Mouse (Mus musculus) central nervous system, embryonic 14 days (tissue): ENCODE data around the gene Ankrd2. TPM values are rescaled to one million over a fixed set of nuclear protein-coding genes. Genes with fewer than 3 reads are reported as not detected.

Experiments
- polyA plus RNA-seq: library from polyadenylated mRNA; depleted of rRNA; stranded (reverse); fragments of >200 nt; gene quantifications from 2 replicates; pipeline ENCODE4 v1.2.3, GENCODE M21; 2012; rRNA removed

Ankrd2 gene
- polyA plus RNA-seq, result 0.23 and 0.68 TPM in 2 replicates

DNA sequence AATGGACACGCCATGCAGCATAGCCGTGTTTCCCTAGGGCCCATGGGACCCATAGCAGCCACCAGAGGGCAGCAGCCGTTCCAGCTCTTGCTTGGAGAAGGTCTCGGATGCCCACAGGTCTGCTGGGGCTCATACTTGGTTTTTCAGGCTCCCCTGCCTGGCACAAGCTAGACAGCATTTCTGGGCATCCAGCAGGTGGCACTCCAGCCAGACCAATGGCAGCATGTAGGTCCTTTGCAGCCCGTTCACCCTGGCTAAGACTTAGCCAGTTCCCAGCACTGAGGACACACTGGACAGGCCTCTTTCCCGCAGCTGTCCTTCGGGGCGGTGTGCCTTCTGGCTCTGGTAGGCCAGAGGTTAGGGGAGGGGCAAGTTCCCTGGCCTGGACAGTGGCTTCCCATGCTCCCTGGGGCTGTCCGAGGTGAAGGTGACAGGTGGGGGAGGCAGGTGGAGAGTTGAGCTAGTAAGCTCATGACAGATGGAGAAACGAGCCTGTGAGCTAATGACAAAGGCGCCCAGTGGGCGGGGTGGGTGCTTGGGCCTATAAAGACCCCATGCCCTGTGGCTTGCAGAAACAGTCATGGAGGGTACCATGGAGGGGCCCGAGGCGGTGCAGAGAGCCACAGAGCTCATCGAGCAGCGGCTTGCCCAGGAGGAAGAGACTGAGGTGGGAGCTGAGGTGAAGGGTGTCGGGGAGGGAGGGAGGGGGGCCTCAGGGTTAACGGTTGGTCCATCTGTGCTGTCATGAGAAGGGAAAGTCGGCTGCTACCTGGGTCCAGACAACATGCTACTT, at the start of gene Ankrd2:
Gene Ankrd2, plus strand, starts transcription at position 545 of the 793 bp plus-strand sequence.

DNA sequence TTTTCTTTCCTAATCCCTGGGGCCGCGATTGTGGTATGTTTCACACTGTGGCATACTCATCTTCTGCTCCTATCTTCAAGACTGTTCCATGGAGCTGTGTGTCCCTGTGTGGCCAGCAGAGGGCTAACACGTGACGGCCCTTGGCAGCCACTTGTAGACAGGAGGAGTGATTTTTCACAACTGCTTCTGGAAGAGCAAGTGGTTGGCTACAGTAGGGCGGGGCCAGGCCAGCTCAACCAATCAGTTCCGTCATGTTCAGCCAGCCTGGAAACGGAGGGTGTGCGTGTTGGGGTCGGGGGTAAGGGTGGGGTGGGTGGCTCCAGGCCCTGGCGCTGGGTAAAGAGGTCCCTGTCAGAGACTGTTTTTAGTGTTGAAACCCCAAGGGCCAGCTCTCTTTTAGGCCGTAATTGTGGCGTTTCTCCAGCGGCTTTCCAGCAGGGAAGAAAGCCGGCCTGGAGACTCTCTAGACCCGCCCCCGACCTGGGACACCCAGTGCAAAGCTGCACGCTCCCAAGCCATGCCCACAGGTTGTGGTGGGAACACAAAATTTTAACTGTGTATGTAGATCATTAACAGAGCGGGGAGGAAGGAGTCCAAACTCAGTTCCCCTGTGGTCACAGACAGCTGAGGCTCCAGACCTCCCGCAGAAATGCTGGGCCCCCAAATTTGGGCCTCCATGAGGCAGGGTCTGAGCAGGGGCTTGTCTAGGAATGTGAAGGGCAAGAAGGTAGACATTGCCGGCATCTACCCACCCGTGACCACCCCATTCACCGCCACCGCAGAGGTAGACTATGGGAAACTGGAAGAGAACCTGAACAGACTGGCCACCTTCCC, 9.7 kb downstream of the Ankrd2 start, which contains the start of gene Hoga1:
Gene Hoga1, plus strand, starts transcription at position 342 of the 834 bp plus-strand sequence.

DNA sequence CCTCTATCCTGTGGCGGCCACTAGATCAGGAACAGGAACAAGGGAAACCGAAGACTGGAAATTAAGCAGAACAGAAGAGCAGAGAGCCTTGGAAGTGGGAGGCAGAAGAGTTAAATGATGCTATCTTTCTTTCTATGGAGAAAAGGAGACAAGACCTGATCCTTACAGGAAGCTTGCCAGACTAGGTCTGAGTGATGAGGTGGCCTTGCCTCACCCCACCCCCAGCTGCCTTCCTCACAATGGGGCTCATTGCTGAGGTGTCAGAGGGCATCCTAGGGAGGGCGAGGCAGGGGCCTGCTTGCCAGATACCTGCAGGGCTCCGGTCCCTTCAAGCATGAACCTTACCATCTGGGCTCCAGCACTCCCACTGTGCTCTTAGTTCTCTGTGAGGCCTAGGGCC, 16.1 kb downstream of the Ankrd2 start, which contains the start of gene 4933411K16Rik:
Gene 4933411K16Rik, plus strand, starts transcription at position 301 of the 400 bp plus-strand sequence.

DNA sequence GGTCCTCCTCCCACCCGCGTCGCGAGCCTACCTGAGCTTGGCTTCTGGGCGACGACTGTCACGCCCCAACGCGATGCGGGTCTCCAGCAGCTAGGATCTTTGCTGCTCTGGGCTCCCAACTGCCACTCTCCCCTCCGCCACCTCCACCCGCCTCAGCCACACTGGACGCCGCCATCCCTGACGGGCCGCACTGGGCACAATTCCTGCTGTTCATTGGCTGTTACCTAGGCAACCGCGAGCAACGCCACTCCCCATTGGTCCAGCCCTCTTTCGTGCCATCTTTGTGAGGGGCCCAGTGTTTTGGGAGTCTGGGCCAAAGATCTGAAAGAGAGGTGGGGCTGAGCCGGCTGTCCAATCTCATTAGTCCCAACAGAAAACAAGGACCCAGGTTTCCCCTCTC, 50.4 kb downstream of the Ankrd2 start, which contains the start of gene Morn4:
Gene Morn4, minus strand, starts transcription at position 192 of the 400 bp plus-strand sequence.

DNA sequence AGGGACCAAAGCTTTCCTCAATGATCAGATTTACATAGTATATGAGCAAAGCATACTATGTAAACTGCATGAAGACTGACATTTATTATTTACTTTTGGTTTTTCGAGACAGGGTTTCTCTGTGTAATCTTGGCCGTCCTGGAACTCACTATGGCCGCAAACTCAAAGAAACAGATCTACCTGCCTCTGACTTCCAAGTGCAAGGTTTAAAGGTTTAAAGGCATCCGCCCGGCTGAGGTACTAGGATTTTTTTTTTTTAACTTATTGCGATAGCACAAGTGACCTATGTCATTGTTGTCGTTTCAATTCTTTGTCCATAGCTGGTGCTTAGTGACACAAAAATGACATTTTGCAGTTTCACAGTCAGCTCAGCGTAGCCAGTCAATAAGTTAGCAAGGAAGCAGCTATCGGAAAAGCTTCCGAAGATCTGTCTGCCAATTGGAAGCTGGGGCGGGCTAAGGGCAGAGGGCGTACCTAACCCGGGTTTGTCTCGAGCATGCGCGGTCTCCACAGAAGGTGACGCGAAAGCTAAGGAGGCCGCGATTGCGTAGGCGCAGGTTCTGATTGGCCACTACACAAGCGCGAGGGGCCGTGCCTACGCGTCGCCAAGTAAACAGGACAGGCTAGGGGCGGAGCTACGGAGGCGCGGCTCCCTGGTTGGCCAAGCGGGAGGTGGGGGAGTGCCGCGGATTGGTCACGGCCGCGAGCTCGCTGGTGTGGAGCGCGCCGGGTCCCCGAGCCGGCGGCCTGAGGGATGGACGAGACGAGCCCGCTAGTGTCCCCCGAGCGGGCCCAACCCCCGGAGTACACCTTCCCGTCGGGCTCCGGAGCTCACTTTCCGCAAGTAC, 54.2 kb downstream of the Ankrd2 start, which contains the start of gene Pi4k2a:
Gene Pi4k2a, plus strand, starts transcription at position 723 of the 848 bp plus-strand sequence.

Other genes starting within 250 kb of the Ankrd2 start
- 12.2 and 14.2 TPM in 2 replicates for gene Arhgap19, start 234.0 kb upstream of the Ankrd2 start, polyA plus RNA-seq
- 7.8 and 10.0 TPM in 2 replicates for gene Frat1, start 206.0 kb upstream of the Ankrd2 start, polyA plus RNA-seq
- gene Frat2, start 187.9 kb upstream of the Ankrd2 start, polyA plus RNA-seq, result 13.6 and 16.4 TPM in 2 replicates
- 15.3 and 16.0 TPM in 2 replicates for gene Rrp12, start 139.8 kb upstream of the Ankrd2 start, polyA plus RNA-seq
- gene Pgam1, start 124.1 kb upstream of the Ankrd2 start, polyA plus RNA-seq, result 414 and 458 TPM in 2 replicates
- gene Exosc1, start 102.6 kb upstream of the Ankrd2 start, polyA plus RNA-seq, result 36.0 and 38.2 TPM in 2 replicates
- 94.0 and 94.3 TPM in 2 replicates for gene Zdhhc16, start 102.5 kb upstream of the Ankrd2 start, polyA plus RNA-seq
- gene Mms19, start 54.8 kb upstream of the Ankrd2 start, polyA plus RNA-seq, result 71.0 and 74.5 TPM in 2 replicates
- gene Ubtd1, start 54.2 kb upstream of the Ankrd2 start, polyA plus RNA-seq, result 16.1 and 21.5 TPM in 2 replicates
- gene Hoga1, start 9.6 kb downstream of the Ankrd2 start, polyA plus RNA-seq, result 1.4 and 2.1 TPM in 2 replicates
- 0.20 and 0.33 TPM in 2 replicates for gene 4933411K16Rik, start 16.2 kb downstream of the Ankrd2 start, polyA plus RNA-seq
- gene Morn4, start 50.4 kb downstream of the Ankrd2 start, polyA plus RNA-seq, result 108 and 124 TPM in 2 replicates
- gene Pi4k2a, start 54.5 kb downstream of the Ankrd2 start, polyA plus RNA-seq, result 42.0 and 42.3 TPM in 2 replicates
- 6.5 and 7.9 TPM in 2 replicates for gene Avpi1, start 93.1 kb downstream of the Ankrd2 start, polyA plus RNA-seq
- gene Marveld1, start 111.4 kb downstream of the Ankrd2 start, polyA plus RNA-seq, result 16.8 and 34.0 TPM in 2 replicates
- gene Zfyve27, start 128.0 kb downstream of the Ankrd2 start, polyA plus RNA-seq, result 117 and 121 TPM in 2 replicates
- 2.0 and 10.9 TPM in 2 replicates for gene Sfrp5, start 166.3 kb downstream of the Ankrd2 start, polyA plus RNA-seq
- 21.2 and 23.3 TPM in 2 replicates for gene Golga7b, start 211.6 kb downstream of the Ankrd2 start, polyA plus RNA-seq